Mouse (Mus musculus): Measurements from ENCODE around the gene Olfr632.
A peak's percentile ranks its signal among the peaks of the same experiment; 100 is the strongest.

DNA sequence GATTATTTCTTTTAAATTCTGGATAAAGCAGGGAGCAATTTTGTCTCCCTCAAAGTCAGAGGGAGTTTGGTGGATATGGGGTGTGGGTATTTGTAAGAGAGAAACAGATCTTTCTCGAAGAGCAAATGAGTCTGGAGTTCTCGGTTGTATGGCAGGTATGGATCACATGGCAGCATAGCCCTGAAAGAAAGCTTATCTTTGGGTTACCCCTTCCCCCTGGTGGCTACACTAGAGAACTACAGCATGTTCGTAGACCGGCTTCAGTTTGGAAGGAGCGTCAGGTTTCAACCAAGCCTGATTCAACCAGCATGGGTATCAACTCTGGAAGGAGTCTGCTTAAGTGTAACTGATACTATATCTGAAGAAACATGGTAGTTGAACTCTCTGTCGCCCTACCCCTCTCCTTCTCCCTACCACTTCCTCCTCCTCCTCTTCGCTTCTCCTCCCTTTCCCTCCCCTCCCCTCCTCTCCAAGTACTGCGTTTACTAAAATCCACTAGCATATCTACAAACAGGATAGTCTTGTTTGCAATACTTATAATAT lies 21.1 kb upstream of the Olfr632 start:
- peak; percentile 85 for TF ChIP-seq CTCF (IDR thresholded peaks at IDR 0.05; ENCODE audit: low read depth)
- TF ChIP-seq EP300 (IDR thresholded peaks at IDR 0.05; ENCODE audit: low read depth) = peak; percentile 52; the same call in 1 of the 2 replicates
